In genomic region chr17:34398711-34399393, GRCm38 (mm10) we compare ENCODE assay signal across 8 mouse cellular contexts. TPM values are rescaled to one million over a fixed set of nuclear protein-coding genes. Genes with fewer than 3 reads are reported as not detected.
DNase-seq lines count a peak whose midpoint lies in the region; TF ChIP-seq lines count a peak whose summit lies in the region.

Gene BC051142 (plus strand): TSS chr17:34398820.

- no peaks in the 10 kb centered on the region for H3K79me2 ChIP-seq in macrophage (ENCODE audit: inconsistent target)

- WGBS in macrophage (ENCODE audit: missing documents), result 3% methylated on average over 32 of the region's 34 CpGs

- H3K4me3 ChIP-seq in left cerebral cortex, adult 2 months, result peak within 1 kb of the TSS; percentile 68
- H3K4me3 ChIP-seq in macrophage (ENCODE audit: inconsistent target), result peak within 1 kb of the TSS; percentile 10; the same call in 1 of the 2 replicates

- H3K27ac ChIP-seq in left cerebral cortex, adult 2 months, result peak within 1 kb of the TSS; percentile 95
- H3K27ac ChIP-seq in macrophage, result no peak within 1 kb of the TSS

- intact Hi-C loops in left cerebral cortex, adult 2 months (cut with DNase I), result no loop called here

- no peak; the same call in 1 of the 2 replicates for TF ChIP-seq CTCF in left cerebral cortex, adult 2 months (IDR thresholded peaks at IDR 0.05)

- DNase-seq in WW6 (ENCODE audit: low read depth, low spot score), result peak; percentile 65
- DNase-seq in cerebellum, postnatal 36 days, result peak; percentile 84 to 86
- peak; percentile 34 to 44 for DNase-seq in gastrocnemius, adult 8-10 months (ENCODE audit: low spot score in 2 of 2)
- peak; percentile 88 for DNase-seq in hindlimb bud, embryonic 11.5 days (ENCODE audit: extremely low spot score, low read depth, low spot score)
- peak; percentile 84 to 85 for DNase-seq in left cerebral cortex, adult 2 months (ENCODE audit: extremely low spot score in 1 of 2, low spot score in 2 of 2)
- peak; percentile 90 for DNase-seq in right cerebral cortex, adult 18-20 months
- peak; percentile 63 for DNase-seq in urinary bladder, postnatal 14 days (ENCODE audit: low spot score)

- no peaks in the 10 kb centered on the region for H3K36me3 ChIP-seq in macrophage (ENCODE audit: inconsistent target)

RNA-seq across cellular contexts. Expression of gene BC051142, which starts in this region (rescaled TPM):
- not detected for total RNA-seq in gastrocnemius, adult 8-10 months (2022)
- total RNA-seq in left cerebral cortex, adult 2 months (2021), result 1 to 10 TPM; 2.5 to 4.4 TPM
- total RNA-seq in macrophage (2018; cell fraction: chromatin; rRNA removed), result 1 to 10 TPM in 23 of 26 experiments, under 1 TPM in 2, not detected in 1; 0.75 to 4.5 (median 1.7) TPM
- under 1 TPM in 6 of 26 experiments, not detected in 20; 0.17 to 0.55 (median 0.25) TPM for total RNA-seq in macrophage (2018; cell fraction: cytosol; rRNA removed)
- 1 to 10 TPM in 5 of 26 experiments, under 1 TPM in 9, not detected in 12; 0.51 to 2.2 (median 0.88) TPM for total RNA-seq in macrophage (2018; cell fraction: nucleus; rRNA removed)
- 0.40 TPM in 1 of 3 replicates, not detected in the others for polyA plus RNA-seq in macrophage (2018)

Comparison
In these comparisons a context has a peak if more than half of its experiments do, and no peak if none do; other contexts are left out.
1. Peak in DNase-seq in gastrocnemius, adult 8-10 months; RNA of the gene not detected or under 1 TPM.
2. DNase-seq: peak in every context shown above with its lines; median percentile 90 in right cerebral cortex, adult 18-20 months; 88 in hindlimb bud, embryonic 11.5 days; 85 in cerebellum, postnatal 36 days; 84 in left cerebral cortex, adult 2 months; 65 in WW6; 63 in urinary bladder, postnatal 14 days; 39 in gastrocnemius, adult 8-10 months.